Mouse (Mus musculus) C2C12 (cell line): ENCODE results near the gene Mrgpre. TPM values are rescaled to one million over a fixed set of nuclear protein-coding genes. Genes with fewer than 3 reads are reported as not detected.

Experiments
- H3K27me3 ChIP-seq: one replicate; pipeline ENCODE4 v1.6.1; 2011; ENCODE audit not compliant: control insufficient read depth, insufficient read depth, insufficient read length
- H3K36me3 ChIP-seq: one replicate; pipeline ENCODE4 v1.6.1; 2011; ENCODE audit not compliant: control insufficient read depth, insufficient read depth
- H3K4me3 ChIP-seq: one replicate; pipeline ENCODE4 v1.5.1; 2011; ENCODE audit warnings: mild to moderate bottlenecking, control low read depth; ENCODE audit not compliant: poor library complexity, insufficient read depth, severe bottlenecking
- H3K79me2 ChIP-seq: one replicate; pipeline ENCODE4 v1.6.1; 2011; ENCODE audit not compliant: control insufficient read depth, insufficient read depth
- H3K79me3 ChIP-seq: one replicate; pipeline ENCODE4 v1.6.1; 2011; ENCODE audit warnings: low read depth, control low read depth
- H3ac ChIP-seq: one replicate; pipeline ENCODE3; 2011; ENCODE audit warnings: low read depth; ENCODE audit not compliant: control insufficient read depth, insufficient read length
- CEBPB ChIP-seq: IDR thresholded peaks from one replicate; pipeline ENCODE4 v1.6.1; 2011; ENCODE audit warnings: low read depth, mild to moderate bottlenecking, control low read depth, moderate library complexity
- CTCF ChIP-seq: IDR thresholded peaks from one replicate; pipeline ENCODE4 v1.5.1; 2011; ENCODE audit not compliant: control insufficient read depth, insufficient read depth, insufficient read length
- FOSL1 ChIP-seq: IDR thresholded peaks from one replicate; pipeline ENCODE4 v1.8.0; 2011; ENCODE audit warnings: mild to moderate bottlenecking, low read length; ENCODE audit not compliant: poor library complexity, insufficient read depth, severe bottlenecking
- MAX ChIP-seq: IDR thresholded peaks from one replicate; pipeline ENCODE4 v1.6.1; 2011; ENCODE audit warnings: mild to moderate bottlenecking, control low read depth
- MYOD1 ChIP-seq: IDR thresholded peaks from one replicate; pipeline ENCODE4 v1.6.1; 2011; ENCODE audit warnings: low read depth; ENCODE audit not compliant: control insufficient read depth, insufficient read length
- MYOG ChIP-seq: IDR thresholded peaks from one replicate; pipeline ENCODE4 v1.6.1; 2011; ENCODE audit not compliant: control insufficient read depth, insufficient read length; ENCODE audit errors: extremely low read depth
- USF1 ChIP-seq: IDR thresholded peaks from one replicate; pipeline ENCODE4 v1.6.1; 2011; ENCODE audit warnings: low read depth, mild to moderate bottlenecking, control low read depth, moderate library complexity
- microRNA-seq: library from miRNA; unstranded; fragments of <30 nt; microRNA quantifications from one replicate; pipeline ENCODE4, GENCODE M21; 2019; ENCODE audit warnings: borderline microRNAs expressed
- polyA plus RNA-seq: library from polyadenylated mRNA; unstranded; fragments of >200 nt; fragmentation: generic; extraction: Trizol; gene quantifications from one replicate; pipeline ENCODE4 v1.2.1, GENCODE M21; 2012; ENCODE audit warnings: missing spikeins

The Mrgpre gene
- polyA plus RNA-seq, 1 experiment, result 2.9 TPM

GRCm38 (mm10) chr7:143738194-143738593, 46.1 kb downstream of the Mrgpre start:
- no peaks in the 10 kb centered on the region for H3K27me3 ChIP-seq
- H3K4me3 ChIP-seq, result no peak overlapping the region

DNA sequence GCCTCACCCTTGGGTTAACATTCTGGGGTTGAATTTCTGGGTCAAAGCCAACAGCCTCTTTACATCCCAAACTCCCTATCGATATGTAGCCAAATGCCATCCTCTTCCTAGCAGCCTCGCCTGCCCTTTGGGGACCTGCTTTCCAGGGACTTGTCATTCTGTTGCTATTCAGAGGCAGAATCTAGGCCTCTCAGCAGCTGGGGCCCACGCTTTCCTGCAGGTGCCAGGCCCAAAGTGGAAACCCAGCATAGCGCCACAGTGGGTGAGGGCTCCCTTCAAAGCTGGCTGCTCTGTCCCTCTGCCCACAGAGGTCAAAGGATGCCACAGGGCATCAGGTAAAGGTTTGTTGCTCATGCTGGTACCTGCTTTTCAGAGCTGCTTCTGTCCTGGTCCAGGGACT, 50.6 kb downstream of the Mrgpre start:
- Histone ChIP-seq H3K4me3 (no peak overlapping the region), H3K79me2 (peaks cover 98% of the 10 kb centered on the region), H3ac (no peak overlapping the region), H3K36me3 (peaks cover 5% of the 10 kb centered on the region), H3K27me3 (no peaks in the 10 kb centered on the region), H3K79me3 (peaks cover 51% of the 10 kb centered on the region)
- TF ChIP-seq FOSL1 (no peak), MYOG (no peak), CTCF (no peak), USF1 (no peak), CEBPB (no peak), MYOD1 (no peak), MAX (no peak)

More at GRCm38 (mm10) chr7:143738194-143738593, 46.1 kb downstream of the Mrgpre start:
- peaks cover 44% of the 10 kb centered on the region for H3K79me3 ChIP-seq
- no peak overlapping the region for H3ac ChIP-seq
- H3K36me3 ChIP-seq, result peaks cover 5% of the 10 kb centered on the region
- H3K79me2 ChIP-seq, result peaks cover 69% of the 10 kb centered on the region
- TF ChIP-seq CEBPB (no peak), USF1 (no peak), FOSL1 (no peak), MAX (no peak), MYOD1 (no peak), CTCF (no peak), MYOG (no peak)

DNA sequence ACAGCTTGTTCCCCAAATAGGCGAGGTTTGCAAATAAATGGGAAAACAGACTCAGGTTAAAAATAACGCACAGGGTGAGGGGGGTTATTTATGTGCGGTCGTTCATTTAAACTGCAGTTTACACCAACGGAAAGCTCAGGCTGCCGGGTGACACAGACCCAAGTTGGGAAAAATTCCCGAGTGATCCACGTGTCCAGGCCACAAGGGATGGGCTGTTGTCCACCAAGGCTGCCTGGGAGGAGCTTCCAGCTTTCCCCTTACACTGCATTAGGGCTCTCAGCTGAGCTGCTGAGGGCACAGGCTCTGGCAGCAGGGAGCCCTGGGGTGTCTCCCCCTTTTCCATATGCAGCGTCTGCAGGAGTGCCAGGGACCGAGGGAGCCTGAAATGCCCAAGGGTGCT, 54.4 kb downstream of the Mrgpre start:
- TF ChIP-seq CEBPB, result no peak
- TF ChIP-seq MYOD1, result no peak
- no peak for TF ChIP-seq MAX
- TF ChIP-seq FOSL1, result no peak
- no peak for TF ChIP-seq CTCF
- no peak for TF ChIP-seq MYOG
- no peak for TF ChIP-seq USF1
- H3K27me3 ChIP-seq, result no peaks in the 10 kb centered on the region
- peaks cover 83% of the 10 kb centered on the region for H3K79me2 ChIP-seq
- H3ac ChIP-seq, result no peak overlapping the region
- peaks cover 5% of the 10 kb centered on the region for H3K36me3 ChIP-seq
- no peak overlapping the region for H3K4me3 ChIP-seq
- peaks cover 23% of the 10 kb centered on the region for H3K79me3 ChIP-seq

Small RNA genes lying within 50 kb of the gene (microRNA-seq; reads per million reads assigned to microRNA genes)
- not detected for gene Gm22064

Other genes with a start within 250 kb of the Mrgpre start
- 112 TPM for gene Nap1l4, start 235.4 kb downstream of the Mrgpre start, polyA plus RNA-seq
- 137 TPM for gene Cars, start 184.4 kb downstream of the Mrgpre start, polyA plus RNA-seq
- 0.04 TPM for gene Tnfrsf26, start 155.8 kb downstream of the Mrgpre start, polyA plus RNA-seq
- gene Tnfrsf22, start 134.8 kb downstream of the Mrgpre start, polyA plus RNA-seq, result 12.2 TPM
- gene Tnfrsf23, start 98.6 kb downstream of the Mrgpre start, polyA plus RNA-seq, result 16.7 TPM
- gene Osbpl5, start 27.5 kb downstream of the Mrgpre start, polyA plus RNA-seq, result 41.1 TPM
- gene Mrgprg, start 17.5 kb downstream of the Mrgpre start, polyA plus RNA-seq, result not detected
- 5.6 TPM for gene Nadsyn1, start 38.3 kb upstream of the Mrgpre start, polyA plus RNA-seq
- 27.8 TPM for gene Dhcr7, start 38.6 kb upstream of the Mrgpre start, polyA plus RNA-seq
- gene Gm498, start 82.3 kb upstream of the Mrgpre start, polyA plus RNA-seq, result not detected
- gene Shank2, start 217.4 kb upstream of the Mrgpre start, polyA plus RNA-seq, result 0.70 TPM